ENCODE assay signal across 22 mouse cellular contexts in the genomic region with DNA sequence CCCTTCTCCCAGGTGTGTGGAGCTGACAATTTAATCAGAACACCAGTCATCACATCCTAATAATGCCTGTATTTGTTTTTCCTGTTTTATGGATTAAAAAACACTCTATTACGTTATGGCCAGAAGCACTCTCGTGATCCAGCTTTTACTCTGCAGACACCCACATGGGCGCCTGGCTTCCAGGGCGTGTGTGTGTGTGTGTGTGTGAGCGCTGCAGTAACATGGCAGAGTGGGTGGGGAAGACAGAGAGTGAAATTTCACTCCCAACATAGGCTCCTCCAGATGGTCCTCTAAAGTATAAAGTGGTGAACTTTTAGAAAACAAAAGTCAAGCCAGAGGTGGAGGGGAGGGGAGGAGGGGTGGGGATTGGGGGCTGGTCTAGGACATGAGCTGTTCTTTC.
DNase-seq lines count a peak whose midpoint lies in the region; TF ChIP-seq lines count a peak whose summit lies in the region.
"Had no signal": no experiment of that assay in that cellular context is flagged by ENCODE, and none has a peak within 500 bp of the region (broad histone marks: within the 10 kb centered on the region; RNA-seq: fewer than 3 reads in every experiment).

No protein-coding gene starts in this region.

- H3K27ac ChIP-seq in left cerebral cortex, adult 2 months = no peak overlapping the region
- H3K27ac ChIP-seq: forebrain, embryonic 13.5 days; hindbrain, embryonic 12.5 days; limb, embryonic 15.5 days; liver, embryonic 14.5 days; midbrain, embryonic 12.5 days had no signal

- TF ChIP-seq CTCF in left cerebral cortex, adult 2 months (IDR thresholded peaks at IDR 0.05) = no peak

- no peak overlapping the region for H3K4me3 ChIP-seq in left cerebral cortex, adult 2 months
- H3K4me3 ChIP-seq: forebrain, embryonic 13.5 days; hindbrain, embryonic 12.5 days; limb, embryonic 15.5 days; midbrain, embryonic 12.5 days had no signal

- intact Hi-C loops in left cerebral cortex, adult 2 months (cut with DNase I) = no loop called here
- intact Hi-C loops in gastrocnemius, postnatal 36 days (cut with DNase I) = no loop called here

- peak; percentile 62 for DNase-seq in right cerebral cortex, adult 18-20 months
- no peak for DNase-seq in right cerebral cortex, postnatal 4 days
- peak; percentile 15 to 28 for DNase-seq in left cerebral cortex, adult 2 months (ENCODE audit: extremely low spot score in 1 of 2, low spot score in 2 of 2)
- DNase-seq in right cerebral cortex, postnatal 14 days = peak; percentile 52
- no peak for DNase-seq in ovary, postnatal 14 days (ENCODE audit: low spot score)
- no peak for DNase-seq in gastrocnemius, postnatal 36 days
- DNase-seq in ovary, adult 18-20 months (ENCODE audit: low spot score) = no peak
- DNase-seq: adrenal gland, adult 2 months; cerebellum, adult 18-20 months; cerebellum, postnatal 36 days; gastrocnemius, postnatal 14 days; heart, adult 18-20 months; kidney, adult 2 months; kidney, postnatal 10 days; lung, embryonic 14.5 days; retina, postnatal 1 day; thymus, postnatal 25 days had no signal

Comparison
In these comparisons a context has a peak if more than half of its experiments do, and no peak if none do; other contexts are left out.
1. DNase-seq: peak in right cerebral cortex, adult 18-20 months (single experiment), left cerebral cortex, adult 2 months (2 of 2) and right cerebral cortex, postnatal 14 days (single experiment); none in right cerebral cortex, postnatal 4 days (single experiment), ovary, postnatal 14 days (single experiment), gastrocnemius, postnatal 36 days (0 of 2) and ovary, adult 18-20 months (single experiment).